Mouse (Mus musculus) CD4-positive naive resting alpha-beta T cell, adult 76 days (primary cell): ENCODE results near the gene Kif1c. TPM values are rescaled to one million over a fixed set of nuclear protein-coding genes. Genes with fewer than 3 reads are reported as not detected.

Source experiments
- total RNA-seq: library from RNA; stranded (reverse); gene quantifications from one replicate; pipeline ENCODE4 v1.2.4, GENCODE M21; 2023

Gene Kif1c
- total RNA-seq, result 22.1 TPM

DNA sequence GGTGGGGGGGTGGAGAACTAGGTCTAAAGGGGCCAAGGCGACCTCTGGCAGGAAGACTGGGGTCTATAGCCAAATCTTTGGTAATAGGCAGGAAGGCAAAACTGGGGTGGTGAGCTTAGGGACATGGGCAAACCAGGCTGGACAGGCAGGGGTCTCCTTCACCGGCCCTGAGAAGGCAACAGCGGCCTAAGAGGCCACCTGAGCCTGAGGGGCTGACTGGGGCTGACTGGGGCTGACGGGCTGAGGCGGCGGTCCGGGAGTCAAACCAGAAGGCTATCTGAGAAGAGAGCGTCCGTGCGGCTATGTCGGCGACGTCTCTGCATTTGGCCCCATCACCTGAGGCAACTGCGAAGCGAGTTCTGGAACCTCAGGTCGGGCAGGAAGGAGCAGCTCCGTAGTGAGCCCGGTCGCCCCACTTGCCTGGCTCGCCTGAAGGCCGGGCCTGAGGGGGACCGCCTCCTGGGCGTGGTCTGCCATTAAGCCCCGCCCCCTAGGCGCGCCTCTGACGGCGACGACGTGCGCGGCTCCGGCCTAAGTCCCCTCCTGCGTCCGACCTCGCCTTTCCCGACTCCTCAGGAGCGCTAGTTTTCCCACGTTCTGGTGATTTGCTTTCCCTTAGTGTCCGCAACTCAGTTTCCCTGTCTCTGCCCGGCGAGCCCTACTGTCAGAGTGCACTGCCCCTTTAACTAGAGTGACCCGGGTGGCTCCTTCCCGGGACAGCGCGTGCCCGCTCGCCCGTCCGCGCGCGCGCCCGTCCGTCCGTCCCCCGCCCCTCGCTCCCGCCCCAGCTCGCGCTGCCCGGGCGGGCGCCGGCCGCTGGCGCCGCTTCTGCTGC lies at the start of gene Kif1c, which contains the start of gene Inca1:
Kif1c (plus strand) TSS at position 827 of the 835 bp plus-strand sequence.
Inca1 (minus strand) TSS at position 434 of the 835 bp plus-strand sequence.

GRCm38 (mm10) chr11:70654198-70654922 lies 46.0 kb upstream of the Kif1c start, which contains the start of gene Pfn1:
Gene Pfn1, minus strand, starts transcription at chr11:70654644.

GRCm38 (mm10) chr11:70656964-70657363 lies 43.4 kb upstream of the Kif1c start, which contains the start of gene Eno3:
Gene Eno3, plus strand, starts transcription at chr11:70657202.

DNA sequence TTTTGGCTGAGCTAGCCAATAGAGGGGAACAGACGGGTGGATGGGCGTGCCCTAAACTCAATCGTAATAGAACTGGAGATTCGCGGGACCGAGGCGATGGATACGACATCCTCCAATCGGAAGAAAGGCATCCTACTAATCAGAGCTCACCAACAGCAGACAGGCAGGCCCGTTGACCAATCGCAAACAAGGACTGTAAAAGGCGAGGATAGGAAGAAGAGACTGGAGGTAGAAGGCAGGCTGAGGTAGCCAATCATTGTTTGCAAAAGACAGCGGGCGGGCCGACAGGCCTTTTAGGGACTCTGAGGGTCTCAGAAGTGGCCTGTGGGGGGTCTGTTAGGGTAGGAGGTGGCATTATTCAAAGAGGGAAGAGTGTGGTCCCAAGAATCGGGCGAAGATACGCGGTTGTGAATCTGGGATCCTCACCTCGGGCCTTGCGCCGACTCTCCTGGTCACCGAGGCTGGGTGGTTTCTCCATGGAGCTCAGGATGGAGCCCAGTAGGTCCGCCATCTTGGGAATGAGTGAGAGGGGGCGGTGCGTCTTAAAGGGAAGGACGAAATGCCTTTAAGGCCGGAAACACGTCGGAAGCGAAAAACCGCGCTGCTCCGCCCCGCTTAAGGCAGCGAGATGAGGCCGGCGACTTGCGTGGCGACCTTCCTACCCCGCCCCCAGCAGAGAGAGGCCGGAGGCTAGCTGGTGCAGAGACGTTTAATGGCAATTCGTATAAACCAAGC lies 31.4 kb upstream of the Kif1c start, which contains the start of gene Spag7:
Spag7 (minus strand) TSS at position 646 of the 735 bp plus-strand sequence.

DNA sequence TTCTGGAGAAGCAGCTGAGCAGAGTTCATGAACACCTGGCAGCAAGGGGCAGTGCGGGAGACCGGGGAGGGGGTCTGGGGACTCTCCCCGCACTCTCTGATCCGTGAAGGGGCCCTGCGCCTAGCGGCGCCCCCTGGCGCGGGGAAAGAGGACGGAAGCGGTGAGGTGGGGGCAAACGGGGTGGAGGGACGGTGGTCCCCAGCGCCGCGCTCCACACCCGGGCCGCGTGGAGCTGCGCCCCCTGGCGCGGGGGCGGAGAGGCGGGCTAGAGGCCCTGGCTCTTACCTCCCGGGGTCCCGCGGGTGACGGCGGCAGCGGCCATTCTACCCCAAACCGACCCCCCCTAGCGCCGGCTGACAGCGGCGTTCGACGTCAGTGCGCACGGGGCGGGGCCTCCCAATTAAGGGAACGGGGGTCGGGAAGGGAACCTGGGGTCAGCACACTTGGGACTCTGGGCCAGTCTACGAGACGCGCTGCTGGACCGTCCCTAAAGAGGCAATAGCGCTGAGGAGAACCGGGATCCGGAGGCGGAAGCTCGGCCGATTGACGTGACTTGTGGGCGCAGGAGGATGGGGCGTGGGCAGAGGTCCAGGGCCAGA lies 12.6 kb upstream of the Kif1c start, which contains the start of gene Camta2:
Camta2 (minus strand) TSS at position 505 of the 599 bp plus-strand sequence.

DNA sequence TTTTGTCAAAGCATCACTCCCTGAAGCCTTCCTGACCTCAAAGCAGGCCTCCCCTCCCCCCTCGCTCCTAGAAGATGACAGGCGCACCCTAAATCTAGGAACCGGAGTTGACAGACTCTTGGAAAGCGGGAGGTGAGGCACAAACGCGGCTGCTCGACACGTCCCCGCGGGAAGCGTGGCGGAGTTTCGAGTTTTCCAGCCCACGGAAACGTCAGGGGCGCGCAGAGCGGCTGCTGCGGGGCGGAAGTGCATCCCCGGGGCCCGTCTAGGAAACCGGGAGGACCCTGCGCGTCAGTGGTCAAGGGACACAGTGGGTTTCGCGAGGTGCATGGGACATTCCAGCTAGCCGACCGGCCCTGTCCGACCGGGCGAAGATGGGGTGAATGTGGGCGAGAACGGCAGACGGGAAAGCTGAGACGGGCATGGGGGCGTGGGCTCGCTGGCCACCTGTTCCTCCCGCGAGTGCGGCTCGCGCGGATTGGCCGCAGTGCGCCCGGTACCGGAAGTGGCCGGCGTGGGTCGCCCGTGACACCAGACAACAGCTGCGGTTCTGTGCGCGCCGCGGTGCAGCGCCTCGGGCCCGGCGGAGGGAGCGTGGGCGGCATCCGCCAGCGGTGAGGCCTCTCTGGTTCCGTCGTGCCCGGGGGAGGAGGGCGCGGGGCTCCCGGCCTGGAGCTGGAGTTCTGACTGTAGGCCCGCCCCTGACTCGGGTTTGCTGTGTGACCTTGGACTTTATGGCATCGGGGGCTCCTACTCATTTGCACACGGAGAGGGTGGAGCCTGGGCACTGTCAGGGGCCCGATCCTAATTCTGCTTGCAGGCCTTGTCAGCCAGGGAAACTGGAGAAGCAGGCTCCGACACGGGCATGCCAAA lies 63.8 kb downstream of the Kif1c start, which contains the start of gene Zfp3:
Zfp3 (plus strand) TSS at position 274 of the 873 bp plus-strand sequence.

Other genes starting within 250 kb of the Kif1c start
- 52.7 TPM for gene Med11, start 248.6 kb upstream of the Kif1c start, total RNA-seq
- gene Zmynd15, start 241.1 kb upstream of the Kif1c start, total RNA-seq, result 0.91 TPM
- 1.5 TPM for gene Cxcl16, start 240.6 kb upstream of the Kif1c start, total RNA-seq
- gene Tm4sf5, start 195.3 kb upstream of the Kif1c start, total RNA-seq, result not detected
- gene Vmo1, start 185.9 kb upstream of the Kif1c start, total RNA-seq, result not detected
- gene Gltpd2, start 181.4 kb upstream of the Kif1c start, total RNA-seq, result not detected
- gene Psmb6, start 175.2 kb upstream of the Kif1c start, total RNA-seq, result 142 TPM
- not detected for gene Gm40193, start 167.6 kb upstream of the Kif1c start, total RNA-seq
- 2.4 TPM for gene Pld2, start 160.5 kb upstream of the Kif1c start, total RNA-seq
- 149 TPM for gene Mink1, start 137.7 kb upstream of the Kif1c start, total RNA-seq
- gene 4930544D05Rik, start 84.7 kb upstream of the Kif1c start, total RNA-seq, result 1.00 TPM
- gene Chrne, start 81.3 kb upstream of the Kif1c start, total RNA-seq, result 4.7 TPM
- not detected for gene Gp1ba, start 61.4 kb upstream of the Kif1c start, total RNA-seq
- gene Rnf167, start 53.3 kb upstream of the Kif1c start, total RNA-seq, result 215 TPM
- 40.7 TPM for gene Slc25a11, start 53.1 kb upstream of the Kif1c start, total RNA-seq
- 1,339 TPM for gene Pfn1, start 45.9 kb upstream of the Kif1c start, total RNA-seq
- 25.0 TPM for gene Eno3, start 43.3 kb upstream of the Kif1c start, total RNA-seq
- 26.1 TPM for gene Spag7, start 31.1 kb upstream of the Kif1c start, total RNA-seq
- 45.0 TPM for gene Camta2, start 12.4 kb upstream of the Kif1c start, total RNA-seq
- 0.97 TPM for gene Inca1, start 393 bp upstream of the Kif1c start, total RNA-seq
- gene Zfp3, start 63.7 kb downstream of the Kif1c start, total RNA-seq, result 2.3 TPM
- gene Scimp, start 112.0 kb downstream of the Kif1c start, total RNA-seq, result 1.6 TPM
- 38.6 TPM for gene Rabep1, start 144.2 kb downstream of the Kif1c start, total RNA-seq